Mouse (Mus musculus) embryonic facial prominence, embryonic 10.5 days (tissue): ENCODE measurements around the gene Bmpr2. TPM values are rescaled to one million over a fixed set of nuclear protein-coding genes. Genes with fewer than 3 reads are reported as not detected.

Experiments
- DNase-seq: peaks from one replicate; pipeline ENCODE4 v3.0.0-alpha.2; 2017; ENCODE audit warnings: low spot score
- H3K27ac ChIP-seq: fragments of 300-500 bp; sonication (generic); replicated peaks from 2 replicates; pipeline ENCODE4 v1.5.1; 2016; ENCODE audit warnings: mild to moderate bottlenecking
- H3K27me3 ChIP-seq: fragments of 300-500 bp; sonication (generic); replicated peaks from 2 replicates; pipeline ENCODE4 v1.6.1; 2016; ENCODE audit warnings: low read depth, mild to moderate bottlenecking; ENCODE audit not compliant: poor library complexity, severe bottlenecking
- H3K36me3 ChIP-seq: fragments of 300-500 bp; sonication (generic); replicated peaks from 2 replicates; pipeline ENCODE4 v1.6.1; 2016; ENCODE audit warnings: mild to moderate bottlenecking, moderate library complexity
- H3K4me1 ChIP-seq: fragments of 300-500 bp; sonication (generic); 2 replicates; pipeline ENCODE4 v1.6.1; 2016
- H3K4me3 ChIP-seq: fragments of 300-500 bp; sonication (generic); 2 replicates; pipeline ENCODE4 v1.5.1; 2016; ENCODE audit warnings: mild to moderate bottlenecking, moderate library complexity
- H3K9me3 ChIP-seq: fragments of 300-500 bp; sonication (generic); 2 replicates; pipeline ENCODE4 v1.6.1; 2016; ENCODE audit warnings: mild to moderate bottlenecking
- WGBS: fragments of 180-500 bp; shearing (Covaris S2); methylation state at CpG from one replicate; pipeline ENCODE4 v1.1.7; 2016; 5-methylcytosine and 5-hydroxymethylcytosine counted together
- polyA plus RNA-seq: library from polyadenylated mRNA; unstranded; fragments of >200 nt; fragmentation: Nextera tagmentation; extraction: Ambion mirVana; gene quantifications from 2 replicates; pipeline ENCODE4 v1.2.1, GENCODE M21; 2016

The Bmpr2 gene
- polyA plus RNA-seq, 1 experiment from 2014 or later = 7.1 TPM

DNA sequence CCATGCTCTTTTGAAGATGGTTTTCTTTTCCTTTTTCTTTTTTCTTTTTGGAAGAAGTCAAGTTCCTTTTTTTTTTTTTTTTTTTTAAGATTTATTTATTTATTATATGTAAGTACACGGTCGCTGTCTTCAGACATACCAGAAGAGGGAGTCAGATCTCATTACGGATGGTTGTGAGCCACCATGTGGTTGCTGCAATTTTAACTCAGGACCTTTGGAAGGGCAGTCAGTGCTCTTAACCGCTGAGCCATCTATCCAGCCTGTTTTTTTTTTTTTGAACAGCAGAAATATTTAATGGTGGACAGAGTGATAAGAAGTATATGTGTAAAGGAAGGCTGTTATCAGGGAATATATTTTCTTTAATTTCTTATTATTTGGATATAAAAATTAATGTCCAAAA, 49.6 kb downstream of the Bmpr2 start:
- H3K9me3 ChIP-seq = no peaks in the 10 kb centered on the region
- no peak overlapping the region for H3K4me3 ChIP-seq
- 83% methylated on average over 4 of the region's 4 CpGs for WGBS
- H3K27me3 ChIP-seq = no peaks in the 10 kb centered on the region
- H3K36me3 ChIP-seq = peaks cover 38% of the 10 kb centered on the region
- DNase-seq = no peak
- no peaks in the 10 kb centered on the region for H3K4me1 ChIP-seq
- H3K27ac ChIP-seq = no peak overlapping the region

DNA sequence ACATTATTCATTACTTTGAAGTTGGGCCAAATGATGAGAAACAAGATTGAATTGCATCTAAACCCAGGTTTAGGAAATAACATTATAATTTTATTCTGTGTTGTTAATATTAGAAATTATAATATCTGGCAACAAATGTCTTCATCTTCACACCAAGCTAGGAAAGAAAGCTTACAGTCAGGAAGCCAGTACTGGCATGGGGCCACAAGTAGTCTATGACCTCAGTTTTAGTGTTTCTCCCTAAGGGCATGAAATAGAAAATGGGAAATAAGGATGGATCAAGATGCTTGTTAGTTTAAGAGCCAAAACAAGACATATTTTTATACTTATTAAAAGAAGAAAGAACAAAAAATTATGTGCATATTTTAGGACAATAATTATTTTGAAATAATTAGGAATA, 62.2 kb downstream of the Bmpr2 start:
- Histone ChIP-seq H3K4me3 (no peak overlapping the region), H3K27ac (no peak overlapping the region), H3K9me3 (no peaks in the 10 kb centered on the region), H3K36me3 (peaks cover 43% of the 10 kb centered on the region), H3K27me3 (no peaks in the 10 kb centered on the region), H3K4me1 (no peaks in the 10 kb centered on the region)
- no peak for DNase-seq

DNA sequence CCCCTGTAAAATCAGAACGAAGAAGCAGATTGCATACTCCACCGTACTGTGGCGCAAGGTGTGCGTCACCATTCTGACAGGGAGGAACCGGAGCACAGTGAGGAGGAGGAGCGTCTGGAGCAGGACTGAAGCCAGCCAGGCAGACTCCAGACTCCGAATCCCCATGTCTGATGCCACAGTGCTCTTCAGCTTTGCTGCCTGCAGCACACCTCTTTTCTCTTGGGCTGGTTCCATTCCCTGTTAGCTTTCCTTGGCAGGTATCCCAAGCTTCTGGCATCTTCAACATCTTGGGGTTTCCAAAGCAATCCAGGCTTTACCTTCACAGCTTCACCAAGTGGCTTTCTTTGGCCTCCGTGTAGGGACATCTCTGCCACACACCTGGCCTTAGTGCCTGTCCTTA, 63.4 kb downstream of the Bmpr2 start:
- no peak overlapping the region for H3K4me3 ChIP-seq
- no peaks in the 10 kb centered on the region for H3K27me3 ChIP-seq
- peaks cover 35% of the 10 kb centered on the region for H3K36me3 ChIP-seq
- no peak for DNase-seq
- no peaks in the 10 kb centered on the region for H3K9me3 ChIP-seq
- H3K4me1 ChIP-seq = peaks cover 4% of the 10 kb centered on the region; the same call in 1 of the 2 replicates
- WGBS = 90% methylated on average over 8 of the region's 8 CpGs
- no peak overlapping the region for H3K27ac ChIP-seq

DNA sequence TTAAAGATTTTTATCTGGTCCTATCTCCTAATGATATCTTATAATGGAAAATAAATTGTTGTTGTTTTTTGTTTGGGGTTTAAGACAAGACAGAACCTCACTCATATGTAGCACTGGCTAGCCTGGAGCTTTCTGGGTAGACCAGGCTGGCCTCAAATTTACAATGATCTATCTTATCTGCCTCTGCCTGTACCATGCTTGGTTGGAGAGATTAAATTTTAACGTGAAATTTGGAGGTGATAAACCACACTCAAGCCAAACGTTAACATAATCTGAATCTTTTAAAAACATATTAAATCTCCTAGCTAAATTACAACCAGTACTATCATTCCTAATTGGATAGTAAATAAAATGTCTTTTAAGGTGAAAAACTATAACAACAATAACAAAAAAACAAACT, 66.2 kb downstream of the Bmpr2 start:
- 82% methylated on average over 2 of the region's 2 CpGs for WGBS

DNA sequence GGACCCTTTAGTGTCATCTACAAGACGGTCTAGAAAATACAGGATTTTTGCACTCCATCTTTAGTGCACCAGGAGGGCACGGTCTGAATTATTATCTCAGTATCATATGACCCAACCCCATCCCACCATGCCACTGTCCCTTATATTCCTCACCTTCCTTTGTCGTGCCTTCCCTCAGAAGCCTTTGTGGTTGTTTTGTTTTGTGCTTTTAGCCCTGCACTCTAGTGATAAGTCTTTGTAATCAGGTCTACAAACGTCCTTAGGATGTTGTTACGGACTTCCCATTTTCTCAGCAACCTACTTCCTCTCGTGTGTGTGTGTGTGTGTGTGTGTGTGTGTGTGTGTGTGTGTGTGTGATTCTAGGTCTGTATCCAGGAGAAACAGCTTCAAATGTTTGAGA, 67.0 kb downstream of the Bmpr2 start:
- Histone ChIP-seq H3K4me1 (peaks cover 18% of the 10 kb centered on the region), H3K27ac (no peak overlapping the region), H3K36me3 (peaks cover 11% of the 10 kb centered on the region), H3K27me3 (no peaks in the 10 kb centered on the region), H3K4me3 (no peak overlapping the region), H3K9me3 (no peaks in the 10 kb centered on the region)
- 73% methylated on average over 6 of the region's 6 CpGs for WGBS
- DNase-seq = no peak

More for the DNA sequence above, 66.2 kb downstream of the Bmpr2 start:
- DNase-seq = no peak
- Histone ChIP-seq H3K36me3 (peaks cover 14% of the 10 kb centered on the region), H3K27ac (no peak overlapping the region), H3K4me3 (no peak overlapping the region), H3K4me1 (peaks cover 15% of the 10 kb centered on the region), H3K27me3 (no peaks in the 10 kb centered on the region), H3K9me3 (no peaks in the 10 kb centered on the region)

DNA sequence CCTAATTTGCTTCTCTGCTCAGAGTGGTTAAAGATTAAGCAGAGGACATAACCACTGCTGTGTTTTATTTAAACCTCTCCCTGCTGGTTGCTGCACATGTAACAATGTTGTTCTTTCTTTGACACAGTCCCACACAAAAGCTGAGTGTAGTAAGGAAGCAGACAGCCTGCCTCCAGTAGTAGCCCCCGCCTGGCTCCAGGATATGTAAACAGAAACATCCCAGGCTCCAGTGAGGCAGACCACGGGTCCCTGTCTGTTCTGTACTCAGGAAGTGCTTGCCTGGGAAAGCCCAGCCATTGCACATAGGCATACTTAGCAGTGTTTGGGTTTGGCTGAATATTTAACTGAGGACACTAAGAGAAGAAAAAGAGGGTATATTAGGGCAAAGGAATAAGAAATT, 70.5 kb downstream of the Bmpr2 start:
- WGBS = 6% methylated on average over 2 of the region's 2 CpGs
- Histone ChIP-seq H3K4me1 (peaks cover 18% of the 10 kb centered on the region), H3K4me3 (no peak overlapping the region), H3K9me3 (no peaks in the 10 kb centered on the region), H3K36me3 (peaks cover 4% of the 10 kb centered on the region; the same call in 1 of the 2 replicates), H3K27me3 (no peaks in the 10 kb centered on the region), H3K27ac (no peak overlapping the region)
- DNase-seq = peak; percentile 63

DNA sequence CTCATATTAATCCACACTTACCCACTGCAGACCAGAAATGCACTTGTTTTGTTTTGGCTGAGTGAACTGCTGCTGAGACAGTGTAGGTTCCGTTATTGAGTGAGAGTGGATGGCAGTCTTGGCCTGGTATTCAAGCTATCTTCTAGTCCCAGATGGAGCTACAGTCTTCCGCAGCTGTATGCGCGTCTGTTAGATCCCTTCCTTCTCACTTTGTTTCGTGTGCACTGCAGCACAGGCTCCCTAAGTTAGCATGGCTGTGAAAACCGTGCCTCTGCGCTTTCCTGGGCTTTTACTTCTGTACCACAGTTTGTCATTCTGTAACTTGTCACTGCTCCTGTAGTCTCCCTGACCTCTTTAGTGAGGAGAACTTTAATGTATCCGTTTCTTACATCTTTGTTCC, 85.1 kb downstream of the Bmpr2 start:
- peaks cover 78% of the 10 kb centered on the region for H3K36me3 ChIP-seq
- H3K4me3 ChIP-seq = no peak overlapping the region
- no peaks in the 10 kb centered on the region for H3K27me3 ChIP-seq
- H3K9me3 ChIP-seq = no peaks in the 10 kb centered on the region
- WGBS = 59% methylated on average over 8 of the region's 8 CpGs
- peaks cover 10% of the 10 kb centered on the region for H3K4me1 ChIP-seq
- H3K27ac ChIP-seq = no peak overlapping the region; the same call in 1 of the 2 replicates
- no peak for DNase-seq

DNA sequence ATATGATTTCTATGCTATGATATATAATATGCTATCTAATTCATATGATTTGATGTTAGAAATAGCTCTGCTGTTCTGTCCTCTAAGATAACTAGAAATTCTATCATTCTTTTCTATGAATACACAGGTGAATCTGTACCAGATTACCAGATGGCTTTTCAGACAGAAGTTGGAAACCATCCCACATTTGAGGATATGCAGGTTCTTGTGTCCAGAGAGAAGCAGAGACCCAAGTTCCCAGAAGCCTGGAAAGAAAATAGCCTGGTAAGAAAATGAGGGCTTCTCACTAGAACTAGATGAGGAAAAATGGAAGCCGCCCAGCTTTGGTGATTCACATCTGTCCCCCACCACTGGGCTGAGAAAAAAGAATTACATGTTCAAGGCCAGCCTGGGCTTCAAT, 95.8 kb downstream of the Bmpr2 start:
- no peak overlapping the region for H3K4me3 ChIP-seq
- H3K36me3 ChIP-seq = peaks cover 88% of the 10 kb centered on the region
- H3K9me3 ChIP-seq = no peaks in the 10 kb centered on the region
- H3K27me3 ChIP-seq = no peaks in the 10 kb centered on the region
- DNase-seq = no peak
- no peak overlapping the region for H3K27ac ChIP-seq
- WGBS = 97% methylated on average over 1 of the region's 1 CpGs
- H3K4me1 ChIP-seq = no peaks in the 10 kb centered on the region

DNA sequence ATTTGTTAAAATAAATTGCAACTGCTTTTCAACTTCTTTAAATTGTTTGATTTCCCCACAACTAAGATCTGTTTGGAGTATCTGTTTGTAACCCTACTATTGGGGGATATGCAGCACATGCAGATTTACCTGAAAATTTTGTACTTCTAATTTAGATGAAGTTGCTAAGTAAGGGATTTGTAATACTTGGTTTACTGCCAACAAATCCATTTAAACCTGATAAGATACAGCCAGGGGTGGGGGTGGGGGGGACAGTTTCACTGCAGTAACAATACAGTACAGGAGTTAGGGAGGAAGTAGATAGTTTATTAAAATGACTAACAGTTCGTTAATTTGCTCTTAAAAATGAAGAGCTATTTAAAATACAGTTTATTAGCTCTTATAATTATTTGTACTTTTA, 98.9 kb downstream of the Bmpr2 start:
- no peak overlapping the region for H3K27ac ChIP-seq
- WGBS = 94% methylated on average over 1 of the region's 1 CpGs
- no peak overlapping the region for H3K4me3 ChIP-seq
- H3K9me3 ChIP-seq = no peaks in the 10 kb centered on the region
- H3K36me3 ChIP-seq = peaks cover 95% of the 10 kb centered on the region
- DNase-seq = no peak
- H3K27me3 ChIP-seq = no peaks in the 10 kb centered on the region
- no peaks in the 10 kb centered on the region for H3K4me1 ChIP-seq

DNA sequence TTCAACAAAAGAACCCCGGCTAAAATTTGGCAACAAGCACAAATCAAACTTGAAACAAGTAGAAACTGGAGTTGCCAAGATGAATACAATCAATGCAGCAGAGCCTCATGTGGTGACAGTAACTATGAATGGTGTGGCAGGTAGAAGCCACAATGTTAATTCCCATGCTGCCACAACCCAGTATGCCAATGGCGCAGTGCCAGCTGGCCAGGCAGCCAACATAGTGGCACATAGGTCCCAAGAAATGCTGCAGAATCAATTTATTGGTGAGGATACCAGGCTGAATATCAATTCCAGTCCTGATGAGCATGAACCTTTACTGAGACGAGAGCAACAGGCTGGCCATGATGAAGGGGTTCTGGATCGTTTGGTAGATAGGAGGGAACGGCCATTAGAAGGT, 104.8 kb downstream of the Bmpr2 start:
- Histone ChIP-seq H3K36me3 (peaks cover 85% of the 10 kb centered on the region), H3K9me3 (no peaks in the 10 kb centered on the region), H3K27ac (no peak overlapping the region), H3K4me3 (no peak overlapping the region), H3K4me1 (no peaks in the 10 kb centered on the region), H3K27me3 (no peaks in the 10 kb centered on the region)
- DNase-seq = no peak
- WGBS = 94% methylated on average over 5 of the region's 5 CpGs

DNA sequence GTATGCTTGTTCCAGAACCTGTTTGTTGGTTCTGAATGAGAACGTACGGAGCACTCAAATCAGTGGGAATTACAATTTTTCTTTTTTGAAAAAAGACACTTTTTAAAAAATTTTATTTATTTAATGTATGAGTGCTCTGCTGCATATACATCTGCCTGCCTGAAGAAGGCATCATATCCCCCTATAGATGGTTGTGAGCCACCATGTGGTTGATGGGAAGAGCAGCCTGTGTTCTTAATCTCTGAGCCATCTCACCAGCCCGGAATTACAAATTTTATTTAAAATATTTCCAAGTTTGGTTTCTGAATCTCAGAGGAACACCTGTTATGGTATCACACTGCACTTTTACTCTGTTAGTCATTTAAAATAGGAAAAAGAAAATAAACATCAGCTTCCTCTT, 110.8 kb downstream of the Bmpr2 start:
- H3K27ac ChIP-seq = no peak overlapping the region
- H3K36me3 ChIP-seq = peaks cover 58% of the 10 kb centered on the region
- H3K9me3 ChIP-seq = no peaks in the 10 kb centered on the region
- H3K4me1 ChIP-seq = no peaks in the 10 kb centered on the region
- WGBS = 89% methylated on average over 3 of the region's 3 CpGs
- DNase-seq = no peak
- H3K4me3 ChIP-seq = no peak overlapping the region
- no peaks in the 10 kb centered on the region for H3K27me3 ChIP-seq

DNA sequence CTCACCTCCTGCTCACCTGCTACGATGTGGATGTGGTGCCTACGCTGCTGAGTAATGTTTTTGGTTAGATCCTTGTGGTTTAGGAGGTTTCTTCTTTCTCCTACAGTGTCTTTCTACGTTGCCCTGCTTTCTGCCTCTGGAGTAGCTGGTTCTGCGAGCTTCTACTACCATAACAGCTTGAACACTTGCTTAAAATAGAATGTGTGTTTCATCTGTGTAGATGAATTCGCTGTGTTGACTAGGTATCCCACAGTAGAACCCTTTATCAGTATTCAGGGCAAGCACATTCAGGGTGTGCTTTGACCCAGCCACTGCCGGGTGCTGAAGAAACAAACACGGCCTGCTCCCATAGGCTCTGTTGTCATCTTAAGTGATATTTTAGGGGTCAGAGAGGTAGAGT, 114.9 kb downstream of the Bmpr2 start:
- WGBS = 90% methylated on average over 7 of the region's 7 CpGs
- DNase-seq = no peak
- Histone ChIP-seq H3K36me3 (peaks cover 41% of the 10 kb centered on the region), H3K4me1 (no peaks in the 10 kb centered on the region), H3K27me3 (no peaks in the 10 kb centered on the region), H3K4me3 (no peak overlapping the region), H3K27ac (no peak overlapping the region), H3K9me3 (no peaks in the 10 kb centered on the region)

DNA sequence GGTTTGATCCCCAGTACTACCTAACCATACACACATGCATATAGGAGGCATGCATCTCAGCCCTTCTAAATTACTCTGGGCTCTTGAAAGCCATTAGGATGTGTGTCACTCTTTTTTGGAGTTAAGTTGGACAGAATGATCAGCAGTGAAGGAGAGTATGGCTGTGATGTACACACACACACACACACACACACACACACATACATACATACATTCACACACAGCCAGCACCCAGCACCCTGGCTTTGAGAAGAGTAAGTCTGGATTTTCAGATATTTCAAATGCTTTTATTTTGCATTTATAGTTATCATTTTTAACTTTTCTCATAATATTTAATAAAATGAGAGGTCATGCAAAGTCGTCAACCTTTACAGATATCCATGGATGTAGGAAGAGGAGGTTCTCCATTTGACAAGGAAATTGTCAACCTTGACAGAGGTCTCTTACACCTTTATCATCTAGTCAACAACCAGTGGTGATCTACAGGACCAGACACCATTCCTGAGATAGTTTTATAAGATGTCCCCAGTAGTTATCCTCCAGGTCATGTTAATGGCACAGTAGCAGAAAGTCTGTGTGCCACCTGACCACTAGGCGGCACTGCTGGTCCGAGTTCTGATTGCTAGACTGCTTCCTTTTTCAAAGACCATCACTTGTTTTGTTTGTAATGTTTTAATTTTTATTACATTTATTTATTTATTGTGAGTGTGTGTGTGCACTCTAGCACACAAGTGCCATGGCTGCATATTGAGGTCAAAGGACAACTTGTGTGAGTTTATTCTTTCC, 120.3 kb downstream of the Bmpr2 start:
- Histone ChIP-seq H3K27ac (no peak overlapping the region), H3K9me3 (no peaks in the 10 kb centered on the region), H3K4me3 (no peak overlapping the region), H3K4me1 (peaks cover 17% of the 10 kb centered on the region), H3K27me3 (no peaks in the 10 kb centered on the region), H3K36me3 (peaks cover 15% of the 10 kb centered on the region)
- DNase-seq = peak; percentile 69
- WGBS = 36% methylated on average over 3 of the region's 3 CpGs
